In genomic region chr17:42602829-42603784, GRCm38 (mm10) we compare ENCODE assay signal across 8 mouse cellular contexts. TPM values are rescaled to one million over a fixed set of nuclear protein-coding genes. Genes with fewer than 3 reads are reported as not detected.
DNase-seq lines count a peak whose midpoint lies in the region; ATAC-seq and TF ChIP-seq lines count a peak whose summit lies in the region.

No protein-coding gene starts in this region.

- H3K27ac ChIP-seq in bone marrow, adult 2 months (ENCODE audit: control insufficient read depth, insufficient read depth, low read depth, low read length, poor library complexity) = no peak overlapping the region
- peak overlapping the region; percentile 69 for H3K27ac ChIP-seq in embryonic fibroblast, embryonic 13.5 days (ENCODE audit: insufficient read depth, low read length)
- no peak overlapping the region for H3K27ac ChIP-seq in heart, embryonic 13.5 days (replicated peaks)
- no peak overlapping the region for H3K27ac ChIP-seq in liver, adult 2 months (replicated peaks; ENCODE audit: insufficient read depth, low read depth, low read length)
- no peak overlapping the region for H3K27ac ChIP-seq in neural tube, embryonic 13.5 days (replicated peaks)

- H3K79me3 ChIP-seq in C2C12 (ENCODE audit: low read depth) = no peaks in the 10 kb centered on the region

- H3ac ChIP-seq in C2C12 (ENCODE audit: control insufficient read depth, insufficient read length, low read depth) = no peak overlapping the region

- no peaks in the 10 kb centered on the region for H3K27me3 ChIP-seq in C2C12 (ENCODE audit: control insufficient read depth, insufficient read depth, insufficient read length)
- H3K27me3 ChIP-seq in heart, embryonic 13.5 days (replicated peaks) = no peaks in the 10 kb centered on the region
- H3K27me3 ChIP-seq in liver, adult 2 months (ENCODE audit: control insufficient read depth, insufficient read depth, low read length) = no peaks in the 10 kb centered on the region
- H3K27me3 ChIP-seq in neural tube, embryonic 13.5 days = no peaks in the 10 kb centered on the region

- H3K4me2 ChIP-seq in heart, embryonic 13.5 days = peak overlapping the region; percentile 33; the same call in 1 of the 2 replicates
- H3K4me2 ChIP-seq in neural tube, embryonic 13.5 days = no peak overlapping the region

- WGBS in bone marrow, adult 2 months = 26% methylated on average over 15 of the region's 15 CpGs
- 20% methylated on average over 15 of the region's 15 CpGs for WGBS in heart, embryonic 13.5 days
- 24% methylated on average over 15 of the region's 15 CpGs for WGBS in liver, adult 2 months
- WGBS in neural tube, embryonic 13.5 days = 29% methylated on average over 15 of the region's 15 CpGs

- no peak overlapping the region for H3K4me3 ChIP-seq in C2C12 (ENCODE audit: insufficient read depth, poor library complexity, severe bottlenecking)
- H3K4me3 ChIP-seq in bone marrow, adult 2 months (replicated peaks; ENCODE audit: control insufficient read depth, low read depth, low read length) = no peak overlapping the region
- no peak overlapping the region for H3K4me3 ChIP-seq in embryonic fibroblast, embryonic 13.5 days (ENCODE audit: insufficient read depth, low read length)
- no peak overlapping the region for H3K4me3 ChIP-seq in heart, embryonic 13.5 days
- H3K4me3 ChIP-seq in liver, adult 2 months (ENCODE audit: insufficient read depth, low read depth, low read length) = no peak overlapping the region
- H3K4me3 ChIP-seq in neural tube, embryonic 13.5 days = no peak overlapping the region

- H3K9ac ChIP-seq in heart, embryonic 13.5 days = no peak overlapping the region
- no peak overlapping the region for H3K9ac ChIP-seq in liver, adult 2 months (ENCODE audit: low read depth, low read length)
- no peak overlapping the region for H3K9ac ChIP-seq in neural tube, embryonic 13.5 days

- DNase-seq in kidney, postnatal 10 days = peak; percentile 87
- peak; percentile 13 for DNase-seq in liver, adult 2 months (ENCODE audit: extremely low read depth, low read depth, low spot score)
- DNase-seq in thymus, postnatal 25 days = peak; percentile 33

- ATAC-seq in heart, embryonic 13.5 days (ENCODE audit: extremely low read depth, insufficient number of reproducible peaks, low FRiP score, low TSS enrichment) = no peak
- peak; percentile 93 for ATAC-seq in neural tube, embryonic 13.5 days (ENCODE audit: low read depth)

- no peaks in the 10 kb centered on the region for H3K9me3 ChIP-seq in heart, embryonic 13.5 days
- H3K9me3 ChIP-seq in neural tube, embryonic 13.5 days = no peaks in the 10 kb centered on the region

- H3K4me1 ChIP-seq in bone marrow, adult 2 months (ENCODE audit: control insufficient read depth, insufficient read depth, low read length) = no peaks in the 10 kb centered on the region
- peaks cover 4% of the 10 kb centered on the region; the same call in 1 of the 2 replicates for H3K4me1 ChIP-seq in embryonic fibroblast, embryonic 13.5 days (ENCODE audit: control insufficient read depth, insufficient read depth, low read length)
- H3K4me1 ChIP-seq in heart, embryonic 13.5 days = no peaks in the 10 kb centered on the region
- no peaks in the 10 kb centered on the region for H3K4me1 ChIP-seq in liver, adult 2 months (ENCODE audit: control insufficient read depth, insufficient read depth, low read length)
- H3K4me1 ChIP-seq in neural tube, embryonic 13.5 days (replicated peaks) = peaks cover 4% of the 10 kb centered on the region

- no peak for TF ChIP-seq POLR2A in bone marrow, adult 2 months (IDR thresholded peaks at IDR 0.05; ENCODE audit: borderline replicate concordance, control insufficient read depth, low read depth, low read length)
- TF ChIP-seq POLR2A in embryonic fibroblast, embryonic 13.5 days (IDR thresholded peaks at IDR 0.05; ENCODE audit: low read depth, low read length) = no peak
- TF ChIP-seq POLR2A in liver, adult 2 months (IDR thresholded peaks at IDR 0.05; ENCODE audit: extremely low read depth, insufficient read depth, low read length) = no peak

- H3K36me3 ChIP-seq in C2C12 (ENCODE audit: control insufficient read depth, insufficient read depth) = no peaks in the 10 kb centered on the region
- H3K36me3 ChIP-seq in heart, embryonic 13.5 days = no peaks in the 10 kb centered on the region
- no peaks in the 10 kb centered on the region for H3K36me3 ChIP-seq in liver, adult 2 months (ENCODE audit: control insufficient read depth, insufficient read depth, low read length)
- H3K36me3 ChIP-seq in neural tube, embryonic 13.5 days = no peaks in the 10 kb centered on the region

- TF ChIP-seq CTCF in C2C12 (IDR thresholded peaks at IDR 0.05; ENCODE audit: control insufficient read depth, insufficient read depth, insufficient read length) = peak; percentile 74
- peak; percentile 58; the same call in 1 of the 2 replicates for TF ChIP-seq CTCF in bone marrow, adult 2 months (IDR thresholded peaks at IDR 0.05; ENCODE audit: control insufficient read depth, insufficient read depth, low read length)
- TF ChIP-seq CTCF in embryonic fibroblast, embryonic 13.5 days (IDR thresholded peaks at IDR 0.05; ENCODE audit: borderline replicate concordance, insufficient read depth, low read length) = peak; percentile 93
- TF ChIP-seq CTCF in liver, adult 2 months (IDR thresholded peaks at IDR 0.05; ENCODE audit: low read depth, low read length) = peak; percentile 98

- no peaks in the 10 kb centered on the region for H3K79me2 ChIP-seq in C2C12 (ENCODE audit: control insufficient read depth, insufficient read depth)
- no peaks in the 10 kb centered on the region for H3K79me2 ChIP-seq in liver, adult 2 months (ENCODE audit: control insufficient read depth, insufficient read depth, low read length)

TF ChIP-seq in C2C12, 6 proteins besides CTCF, POLR2A, EP300 and RAD21:
- TF ChIP-seq USF1 (IDR thresholded peaks at IDR 0.05; ENCODE audit: low read depth) (no peak), MYOG (IDR thresholded peaks at IDR 0.05; ENCODE audit: control insufficient read depth, extremely low read depth, insufficient read length) (no peak), MAX (IDR thresholded peaks at IDR 0.05) (no peak), FOSL1 (IDR thresholded peaks at IDR 0.05; ENCODE audit: insufficient read depth, low read length, poor library complexity, severe bottlenecking) (no peak), CEBPB (IDR thresholded peaks at IDR 0.05; ENCODE audit: low read depth) (no peak), MYOD1 (IDR thresholded peaks at IDR 0.05; ENCODE audit: control insufficient read depth, insufficient read length, low read depth) (no peak)

RNA-seq across cellular contexts. Expression of gene Opn5, which starts 8.1 kb away (rescaled TPM):
- not detected for polyA plus RNA-seq in C2C12 (2012; fragmentation: generic; extraction: Trizol)
- polyA plus RNA-seq in bone marrow, adult 2 months (2011; ENCODE audit: insufficient read depth, insufficient read length, low replicate concordance, missing spikeins) = not detected in 2 replicates
- not detected in 2 replicates for polyA plus RNA-seq in embryonic fibroblast, embryonic 13.5 days (2011; ENCODE audit: insufficient read length, low read depth, missing spikeins)
- polyA plus RNA-seq in heart, embryonic 13.5 days (2015; fragmentation: Nextera tagmentation; extraction: Ambion mirVana) = not detected in 2 replicates
- not detected in 2 replicates for total RNA-seq in liver, adult 2 months (2014; rRNA removed)
- polyA plus RNA-seq in liver, adult 2 months (2012; rRNA removed) = not detected in 2 replicates
- 0.20 TPM in 1 of 2 replicates, not detected in the other for polyA plus RNA-seq in neural tube, embryonic 13.5 days (2015; fragmentation: Nextera tagmentation; extraction: Ambion mirVana)

Comparison
In these comparisons a context has a peak if more than half of its experiments do, and no peak if none do; other contexts are left out.
1. DNase-seq: peak in every context shown above with its lines; median percentile 87 in kidney, postnatal 10 days; 33 in thymus, postnatal 25 days; 13 in liver, adult 2 months.